Mouse (Mus musculus) midbrain, postnatal 0 days (tissue): ENCODE data around the gene Tm7sf2. TPM values are rescaled to one million over a fixed set of nuclear protein-coding genes. Genes with fewer than 3 reads are reported as not detected.

ENCODE experiments used
- ATAC-seq: fragments of 200-750 bp; cut with Nextera tagmentation; 2 replicates; pipeline ENCODE4 v1.8.0; 2017; ENCODE audit warnings: moderate number of reproducible peaks, mild to moderate bottlenecking, moderate TSS enrichment, moderate library complexity; ENCODE audit not compliant: low FRiP score
- DNase-seq: peaks from one replicate; pipeline ENCODE4 v3.0.0-alpha.2; 2015; ENCODE audit warnings: low spot score
- H3K27ac ChIP-seq: fragments of 300-500 bp; sonication (generic); 2 replicates; pipeline ENCODE4 v1.5.1; 2014; ENCODE audit warnings: low read depth, mild to moderate bottlenecking, low read length, mixed read lengths
- H3K27me3 ChIP-seq: fragments of 300-500 bp; sonication (generic); 2 replicates; pipeline ENCODE4 v1.6.1; 2014; ENCODE audit warnings: low read length, control low read depth, mixed read lengths; ENCODE audit not compliant: insufficient read depth
- H3K36me3 ChIP-seq: fragments of 300-500 bp; sonication (generic); 2 replicates; pipeline ENCODE4 v1.6.1; 2014; ENCODE audit warnings: low read length, control low read depth, mixed read lengths; ENCODE audit not compliant: insufficient read depth
- H3K4me1 ChIP-seq: fragments of 300-500 bp; sonication (generic); 2 replicates; pipeline ENCODE4 v1.6.1; 2014; ENCODE audit warnings: mild to moderate bottlenecking, control low read depth, antibody characterized with exemption, low read length, mixed read lengths; ENCODE audit not compliant: insufficient read depth
- H3K4me2 ChIP-seq: fragments of 300-500 bp; sonication (generic); 2 replicates; pipeline ENCODE4 v1.6.1; 2014; ENCODE audit warnings: low read depth, mild to moderate bottlenecking, low read length, mixed read lengths; ENCODE audit not compliant: poor library complexity, severe bottlenecking
- H3K4me3 ChIP-seq: fragments of 300-500 bp; sonication (generic); 2 replicates; pipeline ENCODE4 v1.5.1; 2014; ENCODE audit warnings: low read depth, mild to moderate bottlenecking, low read length, moderate library complexity
- H3K9ac ChIP-seq: fragments of 300-500 bp; sonication (generic); replicated peaks from 2 replicates; pipeline ENCODE4 v1.6.1; 2014; ENCODE audit warnings: mild to moderate bottlenecking, low read length, moderate library complexity, mixed read lengths; ENCODE audit not compliant: poor library complexity, severe bottlenecking
- H3K9me3 ChIP-seq: fragments of 300-500 bp; sonication (generic); 2 replicates; pipeline ENCODE4 v1.6.1; 2016; ENCODE audit warnings: low read length, control low read depth
- CTCF ChIP-seq: IDR thresholded peaks from 2 replicates; pipeline ENCODE4 v1.5.1; 2016; ENCODE audit warnings: antibody characterized with exemption, mild to moderate bottlenecking
- WGBS: fragments of 180-500 bp; shearing (Covaris S2); extraction: QIAGEN DNeasy Blood & Tissue Kit; methylation state at CpG from one replicate; pipeline ENCODE4 v1.1.7; 2014; 5-methylcytosine and 5-hydroxymethylcytosine counted together
- polyA plus RNA-seq: library from polyadenylated mRNA; unstranded; fragments of >200 nt; fragmentation: Nextera tagmentation; extraction: Ambion mirVana; gene quantifications from 2 replicates; pipeline ENCODE4 v1.2.1, GENCODE M21; 2015
- total RNA-seq: library from RNA; depleted of rRNA; stranded (reverse); fragments of >200 nt; gene quantifications from 2 replicates; pipeline ENCODE4 v1.2.3, GENCODE M21; 2014

Gene Tm7sf2
- total and polyA plus RNA-seq, 2 experiments from 2014 or later, result 50.2 to 79.5 TPM

GRCm38 (mm10) chr19:6058513-6058912 lies 9.7 kb downstream of the Tm7sf2 start:
- H3K4me1 ChIP-seq, result peaks cover 13% of the 10 kb centered on the region
- no peaks in the 10 kb centered on the region for H3K27me3 ChIP-seq
- H3K27ac ChIP-seq, result no peak overlapping the region
- TF ChIP-seq CTCF, result no peak
- peak overlapping the region; percentile 53 for H3K4me3 ChIP-seq
- peak overlapping the region; percentile 85 for H3K9ac ChIP-seq
- H3K36me3 ChIP-seq, result peaks cover 7% of the 10 kb centered on the region
- DNase-seq (no peak), ATAC-seq (no peak)
- no peaks in the 10 kb centered on the region for H3K9me3 ChIP-seq
- WGBS, result 37% methylated on average over 5 of the region's 5 CpGs
- H3K4me2 ChIP-seq, result peak overlapping the region; percentile 85

GRCm38 (mm10) chr19:6057313-6058096 lies 10.7 kb downstream of the Tm7sf2 start, which contains the start of the genes Mrpl49 and Fau:
Gene Mrpl49, minus strand, starts transcription at chr19:6057785.
Gene Fau, plus strand, starts transcription at chr19:6057844.
- Histone ChIP-seq H3K4me2 (peak within 1 kb of the TSS; percentile 85), H3K4me3 (peak within 1 kb of the TSS; percentile 53), H3K36me3 (peaks cover 16% of the 10 kb centered on the region), H3K4me1 (peaks cover 12% of the 10 kb centered on the region), H3K9ac (peak within 1 kb of the TSS; percentile 85), H3K27me3 (no peaks in the 10 kb centered on the region), H3K9me3 (no peaks in the 10 kb centered on the region), H3K27ac (peak within 1 kb of the TSS; percentile 79)
- WGBS, result under 1% methylated on average over 63 of the region's 63 CpGs
- DNase-seq, result peak; percentile 99
- peak; percentile 89 for ATAC-seq
- no peak for TF ChIP-seq CTCF

GRCm38 (mm10) chr19:6056696-6057095 lies 11.5 kb downstream of the Tm7sf2 start:
- Histone ChIP-seq H3K27me3 (no peaks in the 10 kb centered on the region), H3K4me3 (peak overlapping the region; percentile 53), H3K36me3 (peaks cover 24% of the 10 kb centered on the region), H3K4me2 (peak overlapping the region; percentile 74), H3K4me1 (peaks cover 6% of the 10 kb centered on the region; the same call in 1 of the 2 replicates), H3K9me3 (no peaks in the 10 kb centered on the region), H3K27ac (no peak overlapping the region), H3K9ac (peak overlapping the region; percentile 78)
- DNase-seq, result no peak
- no peak for TF ChIP-seq CTCF
- ATAC-seq, result no peak
- WGBS, result 57% methylated on average over 4 of the region's 4 CpGs

- H3K27ac ChIP-seq, result no peak overlapping the region
- no peak for ATAC-seq
- H3K27me3 ChIP-seq, result no peaks in the 10 kb centered on the region
- TF ChIP-seq CTCF, result no peak
- H3K4me3 ChIP-seq, result no peak overlapping the region
- 86% methylated on average over 5 of the region's 5 CpGs for WGBS
- H3K36me3 ChIP-seq, result peaks cover 48% of the 10 kb centered on the region
- H3K9ac ChIP-seq, result no peak overlapping the region
- DNase-seq, result no peak
- no peaks in the 10 kb centered on the region for H3K9me3 ChIP-seq
- no peak overlapping the region for H3K4me2 ChIP-seq
- H3K4me1 ChIP-seq, result peaks cover 6% of the 10 kb centered on the region; the same call in 1 of the 2 replicates
These were observed 13.9 kb downstream of the Tm7sf2 start for GRCm38 (mm10) chr19:6054296-6054695.

- Histone ChIP-seq H3K27ac (no peak overlapping the region), H3K36me3 (peaks cover 61% of the 10 kb centered on the region), H3K9ac (no peak overlapping the region), H3K27me3 (no peaks in the 10 kb centered on the region), H3K9me3 (no peaks in the 10 kb centered on the region), H3K4me3 (no peak overlapping the region), H3K4me2 (no peak overlapping the region), H3K4me1 (0 out of 2 replicates have a peak, but pooled peaks cover 7% of the 10 kb centered on the region)
- DNase-seq (no peak), ATAC-seq (no peak)
- 86% methylated on average over 7 of the region's 7 CpGs for WGBS
- no peak for TF ChIP-seq CTCF
These were observed 15.7 kb downstream of the Tm7sf2 start for GRCm38 (mm10) chr19:6052516-6052915.
